Mouse (Mus musculus) cerebellum, postnatal 36 days (tissue): ENCODE results near the gene Ube2q1.
A peak's percentile ranks its signal among the peaks of the same experiment; 100 is the strongest.

Experiments used
- DNase-seq, 2 experiments: peaks; one replicate each; pipeline ENCODE4 v3.0.0; 2021 to 2022; ENCODE audit warnings: mixed read lengths in 2 of 2

Gene Ube2q1

DNA sequence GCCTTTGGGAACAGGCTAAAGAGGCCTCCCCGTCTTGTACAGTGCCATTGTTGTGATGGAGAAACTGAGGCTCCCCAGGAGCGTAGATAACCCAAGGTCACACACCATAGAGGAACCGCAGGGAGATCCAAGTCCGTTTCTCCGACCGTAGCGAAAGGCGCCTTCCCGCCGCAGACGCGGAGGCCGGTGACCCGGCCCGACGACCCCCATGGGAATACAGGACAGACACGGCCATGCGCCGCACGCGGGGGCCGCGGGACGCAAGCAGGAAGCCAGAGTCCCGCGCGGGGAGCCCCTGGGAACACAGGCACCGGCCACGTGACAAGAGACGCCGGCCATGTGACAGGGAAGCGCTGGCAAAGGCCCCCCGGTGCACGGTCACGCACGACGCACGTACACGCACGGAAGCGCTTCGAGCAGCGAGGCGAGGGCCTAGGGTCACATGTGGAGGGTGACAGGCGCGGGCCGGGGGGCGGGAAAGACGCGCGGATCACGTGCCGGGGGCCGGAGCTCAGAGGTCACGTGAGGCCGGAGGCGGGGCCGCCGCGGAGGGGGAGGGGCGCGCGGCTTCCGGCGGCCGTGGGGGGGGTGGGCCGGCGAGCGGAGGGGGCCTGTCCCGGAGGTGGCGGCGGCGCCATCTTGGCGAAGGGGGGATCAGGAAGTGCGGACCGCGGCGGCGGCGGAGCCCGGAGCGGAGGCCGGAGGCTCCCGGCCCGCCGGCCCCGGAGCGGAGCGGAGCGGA, at the start of gene Ube2q1:
Gene Ube2q1 (plus strand): TSS at position 649 of the 742 bp plus-strand sequence.
- peak; percentile 95 to 98 for DNase-seq

DNA sequence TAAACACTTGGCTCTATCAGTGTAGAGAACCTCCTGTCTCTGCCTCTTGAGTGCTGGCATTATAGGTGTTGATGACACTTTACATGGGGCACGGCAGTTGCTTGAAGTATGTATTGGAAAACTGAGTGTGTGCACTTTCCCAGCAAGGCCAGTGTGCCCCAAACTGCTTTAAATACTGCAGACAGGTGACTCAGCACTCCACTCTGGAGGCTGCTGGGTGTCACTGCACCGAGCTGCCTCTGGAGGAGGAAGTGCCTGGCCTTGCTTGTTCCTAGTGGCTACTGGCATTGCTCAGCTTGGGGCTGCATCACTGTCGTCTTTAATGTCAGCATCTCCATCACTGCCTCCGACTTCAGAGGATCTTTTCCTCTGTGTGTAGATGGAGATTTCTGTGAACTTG, 46.4 kb upstream of the Ube2q1 start:
- DNase-seq = peak; percentile 33 to 35

DNA sequence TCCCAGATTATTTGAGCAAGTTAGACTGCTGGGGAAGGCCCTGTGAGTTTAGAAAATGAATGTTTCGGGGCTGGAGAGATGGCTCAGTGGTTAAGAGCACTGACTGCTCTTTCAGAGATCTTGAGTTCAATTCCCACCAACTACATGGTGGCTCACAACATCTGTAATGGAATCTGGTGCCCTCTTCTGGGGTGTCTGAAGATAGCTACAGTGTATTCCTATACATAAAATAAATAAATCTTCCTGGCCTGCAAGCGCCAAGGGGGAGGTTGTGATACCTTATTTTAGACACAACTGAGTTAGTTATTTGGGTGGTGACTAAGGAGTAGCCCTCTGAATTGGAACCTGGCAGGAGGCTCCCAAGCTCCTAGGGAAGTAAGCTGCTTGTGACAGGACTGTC, 44.6 kb upstream of the Ube2q1 start:
- DNase-seq = no peak

DNA sequence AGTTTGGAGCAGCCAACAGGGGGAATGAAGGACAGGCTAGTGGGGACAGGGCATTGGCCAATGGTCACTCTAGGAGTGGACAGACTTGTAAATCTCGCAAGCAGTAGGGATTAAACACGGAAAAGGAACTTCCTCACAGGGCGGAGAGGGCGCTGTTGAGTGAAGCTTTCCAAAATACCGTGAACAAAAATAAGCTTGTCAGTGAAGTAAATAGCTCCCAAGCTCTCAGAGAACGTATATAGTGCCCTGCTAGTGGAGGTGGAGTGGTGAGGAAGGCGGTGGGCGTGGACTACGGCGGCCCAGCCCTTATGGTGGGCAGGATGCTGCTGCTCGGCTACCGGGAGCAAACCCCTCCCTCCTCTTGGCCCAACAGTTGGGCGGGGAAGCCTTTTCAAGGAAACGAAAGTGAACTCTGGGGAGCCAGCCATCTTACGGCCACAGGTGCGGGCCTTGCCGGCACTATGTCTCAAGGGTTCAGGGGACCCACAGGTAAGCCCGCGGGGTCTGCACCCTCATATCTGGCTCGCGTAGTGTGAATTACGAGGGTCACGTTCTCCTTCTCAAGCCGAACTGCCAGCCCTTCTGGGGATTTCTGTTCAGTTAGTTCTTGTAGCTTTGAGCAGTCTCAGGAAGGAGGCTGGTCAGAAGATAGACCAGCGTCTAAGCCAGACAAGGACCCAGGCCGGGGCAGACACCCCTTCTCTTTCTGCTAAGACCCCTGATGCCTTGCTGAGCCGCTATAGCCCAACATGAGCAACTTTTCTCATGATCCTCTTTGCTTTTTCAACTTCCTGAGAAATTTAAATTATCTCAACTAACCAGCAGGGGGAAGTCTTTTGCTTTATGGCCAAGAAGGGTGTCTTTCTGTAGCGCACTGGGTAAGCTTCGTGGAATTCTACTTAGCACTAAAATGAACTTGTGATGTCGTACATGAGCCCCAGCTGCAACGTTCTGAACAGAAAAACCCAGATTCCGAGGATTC, 42.8 kb upstream of the Ube2q1 start:
- peak; percentile 37 to 38 for DNase-seq

DNA sequence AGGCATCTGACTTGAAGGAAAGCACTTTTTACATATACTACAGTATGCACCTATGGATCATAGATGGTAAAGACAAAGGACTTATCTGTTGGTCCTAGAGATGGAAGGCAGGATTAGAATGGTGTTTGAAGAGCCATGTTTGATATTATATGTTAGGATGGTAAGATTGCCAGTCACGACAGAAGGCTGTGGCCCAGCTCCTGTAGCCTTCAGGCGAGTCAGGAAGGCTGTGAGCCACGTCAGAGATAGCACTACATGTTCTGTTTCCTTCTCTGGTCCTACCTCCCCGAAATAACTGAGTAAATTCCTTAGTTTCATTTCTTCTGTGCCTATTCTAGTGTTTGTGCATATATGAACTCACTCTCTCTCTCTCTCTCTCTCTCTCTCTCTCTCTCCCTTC, 41.3 kb upstream of the Ube2q1 start:
- no peak for DNase-seq

DNA sequence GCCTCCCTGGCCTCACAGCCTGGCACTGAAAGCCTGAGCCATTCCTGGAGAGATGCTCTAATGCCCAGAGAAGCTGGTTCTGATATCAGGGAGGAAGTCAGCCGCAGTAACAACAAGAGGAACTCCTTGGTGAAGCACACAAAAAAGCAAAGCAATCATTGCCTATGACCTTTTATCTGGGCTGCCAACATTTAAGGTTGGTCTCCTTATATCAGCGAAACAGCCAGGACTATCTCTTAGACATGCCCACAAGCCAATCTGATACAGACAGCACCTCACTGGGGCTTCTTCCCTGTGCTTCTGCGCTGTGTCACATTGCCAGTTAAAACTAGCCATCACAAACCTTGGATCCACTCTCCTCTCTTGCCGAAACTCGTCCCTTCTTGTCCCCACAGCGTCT, 34.9 kb upstream of the Ube2q1 start:
- no peak for DNase-seq

DNA sequence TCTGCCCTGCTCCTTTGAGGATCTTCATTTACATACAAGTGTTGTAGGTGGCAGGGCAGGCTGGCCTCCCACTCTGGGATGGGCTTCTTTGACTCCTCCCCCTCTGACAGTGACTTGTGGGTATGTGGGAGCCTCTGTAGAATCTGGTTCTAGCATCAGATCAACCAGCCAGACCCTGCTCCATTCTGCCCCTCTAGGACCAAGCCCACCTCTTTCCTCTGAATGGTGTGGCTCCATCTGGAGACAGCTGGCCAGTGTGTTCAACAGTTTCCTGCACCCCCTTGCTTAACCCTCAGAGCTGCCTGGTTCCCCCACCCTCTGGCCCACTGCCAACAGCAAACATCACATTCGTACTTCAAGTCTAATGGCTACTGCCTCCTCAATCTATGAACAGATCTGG, 21.1 kb upstream of the Ube2q1 start:
- DNase-seq = no peak

DNA sequence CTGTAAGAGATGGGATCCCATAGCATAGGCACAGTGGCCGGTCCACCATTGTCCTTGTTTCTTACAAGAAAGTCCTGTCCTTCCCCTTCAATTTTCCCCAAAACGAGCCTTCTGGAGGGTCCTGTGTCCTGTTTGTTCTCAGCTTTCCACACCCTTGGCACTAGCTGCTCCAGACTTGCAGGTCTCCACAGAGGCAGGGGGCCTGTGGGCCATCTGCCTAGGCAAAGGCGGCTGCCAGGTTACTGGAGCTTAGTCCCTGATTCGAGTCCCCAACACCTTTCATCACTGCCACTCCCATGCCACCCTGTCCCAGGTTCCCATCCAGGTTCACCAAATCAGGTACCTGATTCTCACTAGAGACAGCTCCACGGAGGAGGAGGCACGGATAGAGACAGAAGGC, 18.1 kb upstream of the Ube2q1 start:
- peak; percentile 59 to 61 for DNase-seq

DNA sequence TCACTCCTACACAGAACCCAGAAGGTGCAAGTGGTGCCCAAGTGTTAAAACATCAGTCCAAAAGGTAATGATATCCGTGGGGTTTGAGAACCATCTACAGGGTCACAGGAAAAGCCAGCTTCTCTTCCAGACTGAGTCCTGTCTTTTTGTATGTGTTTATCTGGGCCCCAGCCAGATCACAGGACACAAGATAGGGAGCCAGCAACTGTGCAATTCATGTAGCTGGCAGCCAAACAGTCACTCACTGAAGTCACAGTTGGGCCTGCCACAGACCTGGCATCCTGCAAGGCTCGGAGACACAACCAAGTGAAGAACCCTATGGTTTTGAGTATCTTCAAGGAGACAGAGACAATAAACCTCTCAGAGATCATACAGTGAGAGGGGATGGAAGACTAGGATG, 15.6 kb upstream of the Ube2q1 start:
- DNase-seq = peak; percentile 49

DNA sequence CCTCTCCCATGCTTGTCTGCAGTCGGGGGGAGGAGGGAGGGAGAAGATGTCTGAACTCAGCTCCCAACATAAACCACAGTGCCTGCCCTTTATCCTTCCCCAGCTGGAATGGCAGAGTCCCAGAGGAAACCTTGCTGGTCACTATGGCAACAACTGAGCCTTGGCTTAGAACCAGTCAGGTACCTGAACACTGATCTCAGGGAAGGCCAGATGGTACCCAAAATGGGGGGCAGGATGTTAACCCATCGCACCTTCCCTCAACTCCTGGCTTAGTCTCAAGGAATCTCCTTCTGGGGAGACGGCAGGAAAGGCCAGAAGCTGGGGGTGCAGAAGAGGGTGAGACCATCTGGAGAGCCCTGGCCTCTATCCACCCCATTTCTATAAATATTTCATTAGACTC, 13.6 kb upstream of the Ube2q1 start:
- DNase-seq = peak; percentile 82 to 86

DNA sequence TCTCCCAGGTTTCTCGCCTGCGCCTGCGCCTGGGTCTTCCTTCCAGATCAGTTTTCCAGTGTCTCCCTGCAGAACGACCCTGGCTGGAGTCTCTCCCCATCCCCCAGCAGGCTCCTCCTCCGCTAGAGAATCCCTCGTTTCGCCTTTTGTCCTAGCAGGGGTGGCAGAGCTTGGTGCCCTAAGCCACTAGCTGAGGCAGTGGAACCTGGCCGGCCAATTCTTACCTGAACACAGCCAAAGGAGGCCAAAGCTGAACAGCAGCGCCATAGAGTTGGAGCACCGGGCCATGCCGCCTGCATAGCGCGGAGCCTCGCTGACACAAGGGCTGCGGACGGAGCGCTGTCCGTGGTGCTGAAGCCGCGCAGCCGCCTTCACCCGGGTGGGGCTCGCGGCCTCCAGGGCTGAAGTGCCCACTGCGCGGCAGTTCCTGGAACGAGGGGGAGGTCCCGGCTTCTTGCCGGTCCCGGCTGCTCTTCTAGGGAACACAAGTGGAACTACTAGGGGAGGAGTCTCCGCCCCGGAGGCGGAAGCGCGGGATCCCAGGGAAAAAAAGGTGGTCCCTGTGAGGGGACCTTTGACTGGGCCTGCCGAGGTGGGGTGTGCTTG, 9.2 kb upstream of the Ube2q1 start, which contains the start of gene Chrnb2:
Gene Chrnb2 (minus strand): TSS at position 514 of the 606 bp plus-strand sequence.
- DNase-seq = peak; percentile 65 to 68

DNA sequence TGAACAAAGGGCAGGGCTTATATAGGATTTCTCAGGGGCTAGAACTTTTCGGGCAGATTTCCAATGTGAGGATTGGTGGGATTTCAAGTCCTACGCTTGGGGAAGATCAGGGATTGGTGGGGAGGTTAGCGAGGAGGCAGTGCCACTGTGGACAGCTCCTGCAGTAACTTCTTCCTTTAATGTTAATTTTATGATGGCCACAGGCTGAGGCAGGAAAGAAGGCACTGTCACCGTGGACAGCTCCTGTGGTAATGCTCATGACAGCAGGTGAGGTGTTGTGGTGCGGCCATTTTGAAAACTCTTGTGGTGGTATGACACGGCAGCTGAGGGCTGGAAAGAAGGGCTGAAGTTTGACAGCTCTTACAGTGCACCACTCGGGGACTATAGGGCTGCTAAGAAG, 3.8 kb upstream of the Ube2q1 start:
- no peak for DNase-seq

DNA sequence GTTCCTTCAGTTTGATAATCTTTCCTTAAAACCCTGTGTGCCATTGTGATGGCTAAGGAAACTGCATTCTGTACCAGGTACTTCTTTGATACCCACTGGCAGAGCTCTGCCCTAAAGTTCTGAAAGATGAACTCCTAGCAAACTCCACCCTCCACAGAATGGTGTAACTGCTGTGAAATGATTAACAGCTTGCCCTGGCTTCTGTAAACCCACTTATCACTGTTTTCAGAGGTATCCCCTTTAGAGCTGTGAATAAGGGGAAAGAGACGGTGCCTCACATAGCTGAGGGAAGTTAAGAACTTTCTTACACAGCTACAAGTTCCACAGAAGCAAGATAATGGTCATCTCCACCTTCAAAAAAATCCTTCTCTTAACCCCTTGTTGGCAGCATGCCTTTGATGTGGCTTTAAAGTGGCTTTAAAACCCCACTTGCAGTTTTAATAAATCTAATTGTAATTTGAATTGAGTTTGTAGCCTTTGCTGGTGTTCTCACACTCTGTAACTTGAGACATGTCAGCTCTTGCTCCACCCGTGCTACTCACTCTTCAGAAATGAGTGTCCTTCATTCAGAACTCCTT, 2.9 kb upstream of the Ube2q1 start:
- no peak for DNase-seq

DNA sequence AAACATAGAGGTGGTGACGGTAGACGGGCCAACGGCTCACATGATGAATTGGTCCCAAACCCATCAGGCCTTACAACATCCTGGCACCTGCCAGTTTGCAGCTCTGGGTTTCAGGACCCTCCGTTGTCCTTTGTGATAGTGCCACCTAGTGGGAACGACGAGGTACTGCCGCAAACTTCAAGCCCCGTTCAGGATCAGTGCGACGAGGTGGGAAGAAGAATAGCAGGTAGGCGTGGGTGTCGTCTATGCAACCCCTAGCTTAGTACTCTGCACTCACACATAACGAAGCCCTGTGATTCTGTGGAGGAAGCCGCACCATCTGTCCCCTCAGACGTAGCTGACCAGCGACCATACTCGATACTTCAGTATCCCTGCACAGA, 838 bp upstream of the Ube2q1 start:
- peak; percentile 87 to 89 for DNase-seq

DNA sequence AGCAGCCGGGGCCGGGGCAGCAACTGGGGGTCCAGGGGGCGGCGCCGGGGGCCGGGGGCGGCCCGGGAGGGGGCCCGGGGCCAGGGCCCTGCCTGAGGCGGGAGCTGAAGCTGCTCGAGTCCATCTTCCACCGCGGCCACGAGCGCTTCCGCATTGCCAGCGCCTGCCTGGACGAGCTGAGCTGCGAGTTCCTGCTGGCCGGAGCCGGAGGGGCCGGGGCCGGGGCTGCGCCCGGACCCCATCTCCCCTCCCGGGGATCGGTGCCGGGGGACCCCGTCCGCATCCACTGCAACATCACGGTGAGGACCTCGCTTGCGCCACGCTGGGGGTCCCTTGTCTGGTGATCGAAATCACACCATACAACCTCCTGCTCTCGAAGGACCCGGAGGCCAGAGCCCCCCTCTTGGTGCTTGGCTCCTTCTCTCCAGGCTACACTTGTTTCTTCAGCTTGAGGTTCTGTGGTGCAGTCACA, 360 bp downstream of the Ube2q1 start:
- peak; percentile 46 to 49 for DNase-seq

DNA sequence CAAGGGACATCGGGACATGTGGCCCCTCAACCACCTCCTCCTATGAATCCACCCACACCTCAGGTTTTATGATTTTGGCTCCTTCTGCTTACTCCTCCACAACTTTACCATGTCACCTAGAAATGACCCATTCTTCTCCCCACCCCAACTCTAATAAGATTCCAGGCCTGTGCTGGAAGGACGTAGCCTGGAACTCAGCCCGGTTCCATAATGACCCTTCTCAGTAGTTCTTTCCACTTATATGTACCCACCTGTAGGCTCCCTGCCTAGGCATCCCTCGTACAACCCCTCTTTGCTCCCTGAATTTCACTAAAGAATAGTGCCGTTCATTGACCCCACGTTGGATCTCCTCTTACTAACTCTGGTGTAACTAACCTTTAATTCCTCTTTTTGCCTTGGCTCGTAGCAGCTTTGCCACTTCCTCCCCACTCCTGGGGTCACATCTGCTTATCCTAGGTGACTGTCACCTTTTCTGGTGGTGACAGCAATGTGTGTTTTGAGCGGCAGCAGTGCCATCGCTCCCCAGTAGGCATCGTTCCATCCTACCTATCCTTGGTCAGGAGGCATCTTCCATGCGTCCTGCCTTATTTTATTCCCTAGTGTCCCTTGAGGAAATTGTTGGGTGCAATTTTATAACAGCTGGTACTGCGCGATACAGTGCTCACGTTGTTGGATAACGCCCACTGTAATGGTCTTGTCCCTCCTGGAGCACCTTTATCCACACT, 982 bp downstream of the Ube2q1 start:
- DNase-seq = no peak

DNA sequence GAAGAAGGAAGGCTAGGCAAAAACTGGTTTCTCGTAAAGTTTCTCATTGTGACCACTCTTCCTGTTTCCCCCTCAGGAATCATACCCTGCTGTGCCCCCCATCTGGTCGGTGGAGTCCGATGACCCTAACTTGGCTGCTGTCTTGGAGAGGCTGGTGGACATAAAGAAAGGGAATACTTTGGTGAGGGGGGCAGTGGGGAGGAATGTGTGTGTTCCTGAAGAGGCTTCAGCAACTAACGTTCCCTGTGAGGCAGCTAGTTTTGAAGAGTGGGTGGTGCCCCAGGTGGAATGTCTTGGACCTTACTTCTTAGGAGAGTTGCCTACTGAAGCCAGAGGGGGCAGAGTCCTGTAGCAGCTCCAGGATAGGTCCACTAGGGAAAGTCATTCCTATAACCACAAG, 2.6 kb downstream of the Ube2q1 start:
- no peak for DNase-seq

DNA sequence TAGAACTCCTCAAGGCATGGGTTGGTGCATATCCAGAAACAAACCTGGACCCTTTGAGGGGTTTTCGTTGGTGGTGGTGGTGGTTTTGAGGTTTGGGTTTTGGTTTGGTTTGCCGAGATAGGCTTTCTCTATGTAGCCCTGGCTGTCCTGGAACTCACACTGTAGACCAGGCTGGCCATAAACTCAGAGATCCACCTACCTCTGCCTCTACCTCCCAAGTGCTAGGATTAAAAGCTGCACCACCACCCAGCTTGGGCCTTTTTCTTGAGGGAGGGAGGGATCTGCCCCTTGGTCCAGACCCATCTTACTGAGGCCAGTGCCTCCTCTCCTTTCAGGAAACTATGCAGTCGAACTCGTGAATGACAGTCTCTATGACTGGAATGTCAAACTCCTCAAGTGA, 6.7 kb downstream of the Ube2q1 start:
- DNase-seq = no peak

DNA sequence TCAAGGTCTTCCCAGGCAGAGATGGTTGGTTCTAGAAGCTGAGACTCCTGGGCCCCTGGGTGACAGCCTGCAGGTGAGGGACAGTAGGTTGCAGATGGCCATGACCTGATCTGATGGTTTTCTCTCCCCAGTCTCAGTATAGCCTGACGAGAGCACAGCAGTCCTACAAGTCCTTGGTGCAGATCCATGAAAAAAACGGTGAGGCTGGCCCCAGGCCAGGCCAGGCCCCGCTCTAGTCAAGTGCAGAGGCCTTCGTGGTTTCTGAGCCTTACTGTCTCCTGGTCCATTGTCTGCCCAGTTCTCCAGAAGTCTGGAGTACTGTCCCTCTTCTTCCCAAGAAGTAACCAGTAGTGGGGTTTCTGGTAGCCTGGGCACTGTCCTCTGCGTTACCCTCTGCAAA, 8.2 kb downstream of the Ube2q1 start:
- DNase-seq = no peak

DNA sequence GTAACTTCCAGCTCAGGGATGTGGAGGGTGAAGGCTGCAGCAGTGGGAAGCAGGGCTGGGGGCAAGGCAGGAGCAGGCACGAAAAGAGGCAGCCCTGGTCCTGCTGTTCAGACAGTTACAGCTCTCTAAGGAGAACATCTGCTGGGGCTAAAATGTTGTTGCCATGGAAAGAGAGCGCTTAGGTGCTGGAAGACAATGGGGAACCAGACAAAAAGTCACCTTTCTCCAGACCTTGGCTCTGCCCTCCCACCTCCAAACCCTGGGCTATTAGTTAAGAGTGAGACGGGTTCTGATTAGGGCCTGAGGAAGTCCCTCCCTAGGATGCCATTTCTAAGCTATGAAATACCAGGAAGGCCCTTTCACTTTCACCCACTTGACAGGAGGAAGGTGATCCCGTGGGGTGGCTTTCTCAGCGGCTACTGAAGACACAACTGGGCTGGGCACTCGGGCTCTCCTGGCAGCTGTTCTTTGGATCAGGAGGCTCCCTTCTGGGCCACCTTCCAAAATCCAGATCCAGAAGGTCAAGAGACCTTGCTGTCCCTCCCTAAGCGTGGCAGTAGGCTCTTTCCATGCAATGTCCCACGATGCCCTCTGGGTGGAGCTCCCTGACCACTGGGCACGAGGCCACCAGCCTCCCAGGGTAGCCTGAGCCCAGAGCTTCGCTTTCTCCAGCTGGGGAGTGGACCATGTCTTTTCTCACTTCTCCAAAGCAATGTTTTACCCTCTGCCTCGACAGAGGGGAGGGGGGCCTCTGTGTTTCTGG, 11.8 kb downstream of the Ube2q1 start:
- DNase-seq = peak; percentile 72 to 79

DNA sequence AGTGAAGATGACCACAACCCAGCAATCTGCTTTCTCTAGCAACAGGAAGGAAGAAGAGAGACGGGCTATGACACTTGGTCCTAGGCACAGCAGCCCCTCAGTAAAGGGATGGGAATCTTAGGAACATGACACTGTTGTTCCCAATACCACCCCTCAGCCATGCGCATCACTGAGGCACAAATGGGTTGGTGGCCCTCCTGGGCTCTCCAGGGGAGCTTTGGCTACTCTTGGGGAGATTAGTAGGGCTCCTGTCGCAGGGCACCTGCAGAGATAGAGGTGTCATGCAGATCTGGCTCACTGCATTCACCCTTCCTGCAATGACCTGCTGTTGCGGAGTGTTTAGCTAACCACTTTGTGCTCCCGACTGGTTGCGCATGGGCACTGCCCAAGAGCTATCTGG, 12.9 kb downstream of the Ube2q1 start:
- no peak for DNase-seq
